Mouse (Mus musculus): ENCODE results near the gene Ptp4a2.

- peak; percentile 42 for TF ChIP-seq CTCF (IDR thresholded peaks at IDR 0.05)
- no peak for TF ChIP-seq POLR2A (IDR thresholded peaks at IDR 0.05; ENCODE audit: insufficient read depth, low read depth, low read length)
- TF ChIP-seq EP300 (IDR thresholded peaks at IDR 0.05; ENCODE audit: insufficient read depth, low read depth, low read length) = no peak
Observed at GRCm38 (mm10) chr4:129846823-129847222, 35.8 kb downstream of the Ptp4a2 start.

Measured in heart, adult 2 months (tissue).